Mouse (Mus musculus) A20 (cell line): ENCODE measurements around the gene Inpp5a.

Experiments
- DNase-seq: peaks from one replicate; pipeline ENCODE4 v3.0.0-alpha.2; 2011; ENCODE audit warnings: low read depth, low spot score

Inpp5a gene

GRCm38 (mm10) chr7:139369501-139370088, 19.3 kb upstream of the Inpp5a start:
- no peak for DNase-seq

- no peak for DNase-seq
These were observed 17.5 kb upstream of the Inpp5a start for GRCm38 (mm10) chr7:139371389-139371788.

GRCm38 (mm10) chr7:139377381-139377780, 11.5 kb upstream of the Inpp5a start:
- no peak for DNase-seq

DNA sequence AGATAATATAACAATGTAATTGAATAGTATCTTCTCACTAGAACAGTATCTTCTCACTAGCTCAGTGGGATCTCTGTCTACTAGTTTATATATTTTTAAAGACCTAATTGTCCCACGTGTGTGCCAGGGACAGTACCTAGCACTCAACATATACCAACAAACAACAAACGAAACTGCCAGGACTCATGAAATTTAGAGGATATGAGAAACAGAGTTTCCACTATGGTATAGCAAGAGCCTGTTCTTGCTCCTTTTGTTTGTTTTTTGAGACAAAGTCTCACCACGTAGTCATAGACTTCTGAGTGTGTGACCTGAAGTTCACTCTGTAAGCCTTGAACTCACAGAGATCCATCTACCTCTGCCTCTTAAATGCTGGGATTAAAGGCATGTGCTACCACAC, 10.6 kb upstream of the Inpp5a start:
- DNase-seq: no peak

- DNase-seq: no peak
These were observed 9.2 kb upstream of the Inpp5a start for GRCm38 (mm10) chr7:139379745-139380144.

GRCm38 (mm10) chr7:139380225-139380624, 8.7 kb upstream of the Inpp5a start:
- no peak for DNase-seq

- no peak for DNase-seq
These were observed 7.0 kb upstream of the Inpp5a start for GRCm38 (mm10) chr7:139381877-139382276.

GRCm38 (mm10) chr7:139382796-139383195, 6.1 kb upstream of the Inpp5a start:
- DNase-seq: no peak

DNA sequence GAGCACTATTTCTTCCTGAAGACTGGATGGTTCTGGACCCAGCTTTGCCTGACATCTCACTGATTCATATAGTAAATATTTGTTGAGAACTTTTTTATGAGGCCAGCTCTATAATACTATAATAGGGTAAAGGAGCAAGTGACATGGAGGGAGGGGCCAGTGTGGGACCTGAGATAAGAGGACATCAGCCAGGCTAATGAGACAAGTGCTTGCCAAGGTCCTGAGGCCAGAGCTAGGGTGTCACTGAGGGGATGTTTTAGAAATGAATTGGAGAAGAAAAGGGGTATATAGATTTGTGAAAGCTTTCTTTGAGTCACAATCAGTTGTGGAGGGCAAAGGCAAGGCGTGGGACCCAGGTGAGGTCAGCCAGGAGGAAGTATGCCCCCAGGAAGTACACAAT, 4.4 kb upstream of the Inpp5a start:
- DNase-seq: no peak

DNA sequence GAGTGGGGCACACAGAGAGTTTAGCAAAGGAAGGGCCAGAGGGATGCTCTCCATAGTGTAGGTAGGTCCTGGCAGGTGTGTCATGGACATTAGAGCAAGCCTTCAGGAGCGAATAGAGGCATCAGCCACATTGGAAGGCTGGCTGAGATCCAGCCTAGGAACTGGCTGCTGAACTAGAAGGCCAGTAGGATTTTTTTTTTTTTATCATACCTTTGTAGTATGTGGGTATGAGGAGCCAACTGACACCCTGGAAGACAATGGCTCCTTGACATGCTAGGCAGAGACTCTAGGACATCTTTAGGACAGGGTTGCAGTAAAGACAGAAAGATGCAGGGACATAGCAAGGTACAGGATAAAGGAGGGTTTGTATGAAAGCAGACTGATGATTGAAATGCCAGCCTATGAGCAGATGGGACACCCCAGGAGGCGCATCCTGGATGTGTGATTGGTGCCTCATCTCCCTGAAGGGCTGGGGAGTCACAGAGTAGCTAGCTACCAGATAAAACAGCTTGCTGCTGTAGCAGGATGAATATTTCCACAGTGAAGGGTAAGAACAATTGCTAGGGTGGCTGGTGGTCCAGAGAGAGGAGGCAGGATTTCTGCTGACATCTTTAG, 3.9 kb upstream of the Inpp5a start:
- no peak for DNase-seq

- no peak for DNase-seq
These were observed 1.8 kb upstream of the Inpp5a start for GRCm38 (mm10) chr7:139386933-139387690.

DNA sequence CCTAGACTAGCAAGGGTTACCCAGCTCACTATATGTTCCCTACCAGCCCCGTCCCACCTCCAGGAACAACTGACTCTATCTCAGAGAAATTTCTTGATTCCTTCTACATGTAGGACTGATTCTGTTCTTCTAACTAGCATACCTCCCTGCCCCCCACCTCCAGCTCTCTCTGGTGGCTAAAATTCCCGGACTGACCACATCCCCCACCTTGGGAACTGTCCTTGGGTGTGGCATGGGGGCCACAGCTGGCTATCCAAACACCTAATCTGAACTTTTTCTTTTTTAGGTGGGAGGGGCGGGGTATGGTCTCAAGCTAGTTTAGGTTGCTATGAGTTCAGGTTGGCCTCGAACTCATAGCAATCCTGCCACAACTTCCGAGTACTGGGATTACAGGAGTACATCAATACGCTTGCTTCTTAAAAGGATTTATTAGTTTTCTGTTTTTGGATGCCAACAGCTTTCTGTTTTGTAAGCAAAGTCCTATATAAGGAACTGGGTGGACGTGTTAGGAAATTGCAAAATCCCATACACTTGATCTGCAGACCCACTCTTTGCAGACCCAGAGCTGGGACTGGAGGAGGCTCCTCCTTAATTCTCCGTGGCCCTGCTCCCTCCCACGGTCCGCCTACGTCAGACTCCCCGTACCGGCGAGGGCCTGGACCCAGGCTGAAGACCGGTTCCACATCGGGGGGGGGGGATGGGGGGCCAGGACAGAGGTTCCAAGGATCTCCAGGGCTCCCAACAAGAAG, 814 bp upstream of the Inpp5a start:
- DNase-seq: no peak

- DNase-seq: no peak
These were observed 378 bp downstream of the Inpp5a start for GRCm38 (mm10) chr7:139389213-139389761.

GRCm38 (mm10) chr7:139390380-139390779, 1.5 kb downstream of the Inpp5a start:
- DNase-seq: no peak

DNA sequence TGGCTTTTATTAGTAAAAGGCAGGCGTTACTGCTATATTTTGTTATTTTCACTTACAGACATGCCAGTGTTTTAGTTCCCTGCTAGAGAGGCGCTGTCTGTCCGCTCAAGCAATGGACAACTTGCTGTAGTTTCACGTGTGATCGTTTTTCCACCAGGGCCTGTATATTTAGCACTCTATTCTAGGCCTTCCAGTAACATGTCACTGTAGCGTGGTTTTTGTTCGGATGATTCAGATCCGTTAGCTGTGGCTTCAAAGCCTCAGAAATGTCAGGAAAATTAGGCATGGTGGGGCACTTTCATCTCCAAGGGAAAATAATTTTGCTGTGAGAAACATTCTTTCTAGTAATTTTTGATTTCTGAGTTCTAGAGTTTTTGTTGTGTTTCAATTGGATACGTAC, 2.0 kb downstream of the Inpp5a start:
- no peak for DNase-seq

- DNase-seq: no peak
These were observed 2.8 kb downstream of the Inpp5a start for GRCm38 (mm10) chr7:139391691-139392090.

GRCm38 (mm10) chr7:139392106-139392505, 3.2 kb downstream of the Inpp5a start:
- DNase-seq: no peak

GRCm38 (mm10) chr7:139392691-139393235, 3.9 kb downstream of the Inpp5a start:
- no peak for DNase-seq

- peak; percentile 25 for DNase-seq
These were observed 8.6 kb downstream of the Inpp5a start for GRCm38 (mm10) chr7:139397521-139397920.

GRCm38 (mm10) chr7:139398111-139398510, 9.2 kb downstream of the Inpp5a start:
- DNase-seq: no peak

DNA sequence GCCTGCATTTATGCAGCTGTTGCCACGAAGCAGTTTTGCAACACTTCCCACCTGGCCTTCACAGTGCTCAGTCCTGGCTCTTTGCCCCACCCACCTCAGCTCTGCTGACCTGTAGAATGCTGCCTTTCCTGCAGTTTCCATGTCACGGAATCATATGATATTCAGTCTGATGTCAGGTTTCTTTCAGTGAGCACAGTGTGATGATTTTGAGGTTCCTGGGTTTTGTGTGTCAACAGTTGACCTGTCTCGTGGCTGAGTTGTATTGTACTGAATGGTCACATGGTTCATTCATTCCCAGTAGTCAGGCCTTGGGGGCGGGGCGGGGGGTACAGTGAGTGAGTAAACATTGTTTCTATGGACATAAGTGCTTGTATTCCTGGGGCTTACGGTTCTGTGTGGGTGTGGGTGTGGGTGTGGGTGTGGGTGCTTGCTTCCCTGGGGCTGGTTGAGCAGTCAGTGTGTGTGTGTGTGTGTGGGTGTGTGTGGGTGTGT, 9.7 kb downstream of the Inpp5a start:
- DNase-seq: no peak
